Mouse (Mus musculus): ENCODE results near the gene Ece1.

Gene Ece1

GRCm38 (mm10) chr4:137984212-137984611, 122.2 kb downstream of the Ece1 start:
- DNase-seq (ENCODE audit: low spot score), result no peak

GRCm38 (mm10) chr4:137984746-137985145, 122.7 kb downstream of the Ece1 start:
- DNase-seq (ENCODE audit: low spot score), result no peak

GRCm38 (mm10) chr4:137989426-137989825, 127.4 kb downstream of the Ece1 start:
- no peak for DNase-seq (ENCODE audit: low spot score)

- no peak for DNase-seq (ENCODE audit: low spot score)
Measured at GRCm38 (mm10) chr4:137990433-137990832, 128.4 kb downstream of the Ece1 start.

- DNase-seq (ENCODE audit: low spot score), result no peak
Measured at GRCm38 (mm10) chr4:137991240-137991639, 129.2 kb downstream of the Ece1 start.

GRCm38 (mm10) chr4:137992890-137993289, 130.9 kb downstream of the Ece1 start, which contains the start of gene Eif4g3:
Gene Eif4g3 (plus strand): TSS chr4:137993022.
- DNase-seq (ENCODE audit: low spot score), result no peak

- peak; percentile 94 for DNase-seq (ENCODE audit: low spot score)
Measured at GRCm38 (mm10) chr4:137993291-137993758, 131.3 kb downstream of the Ece1 start.

GRCm38 (mm10) chr4:137993821-137994561, 132.0 kb downstream of the Ece1 start:
- peak; percentile 40 for DNase-seq (ENCODE audit: low spot score)

GRCm38 (mm10) chr4:137994562-137995336, 132.7 kb downstream of the Ece1 start:
- no peak for DNase-seq (ENCODE audit: low spot score)

GRCm38 (mm10) chr4:137995399-137995798, 133.4 kb downstream of the Ece1 start:
- DNase-seq (ENCODE audit: low spot score), result no peak

GRCm38 (mm10) chr4:137998232-137998631, 136.2 kb downstream of the Ece1 start:
- no peak for DNase-seq (ENCODE audit: low spot score)

GRCm38 (mm10) chr4:138000682-138001081, 138.6 kb downstream of the Ece1 start:
- DNase-seq (ENCODE audit: low spot score), result no peak

- no peak for DNase-seq (ENCODE audit: low spot score)
Measured at GRCm38 (mm10) chr4:138003909-138004610, 142.0 kb downstream of the Ece1 start.

GRCm38 (mm10) chr4:138005781-138006180, 143.7 kb downstream of the Ece1 start:
- no peak for DNase-seq (ENCODE audit: low spot score)

GRCm38 (mm10) chr4:138006951-138007613, 145.0 kb downstream of the Ece1 start:
- no peak for DNase-seq (ENCODE audit: low spot score)

GRCm38 (mm10) chr4:138008646-138009045, 146.6 kb downstream of the Ece1 start:
- DNase-seq (ENCODE audit: low spot score), result no peak

GRCm38 (mm10) chr4:138009786-138010502, 147.9 kb downstream of the Ece1 start:
- DNase-seq (ENCODE audit: low spot score), result no peak

- DNase-seq (ENCODE audit: low spot score), result no peak
Measured at GRCm38 (mm10) chr4:138013723-138014479, 151.9 kb downstream of the Ece1 start.
